Mouse (Mus musculus): ENCODE data around the gene Rex1bd. TPM values are rescaled to one million over a fixed set of nuclear protein-coding genes. Genes with fewer than 3 reads are reported as not detected.

Rex1bd gene
- polyA plus RNA-seq, 1 experiment from 2014 or later, result 157 TPM

DNA sequence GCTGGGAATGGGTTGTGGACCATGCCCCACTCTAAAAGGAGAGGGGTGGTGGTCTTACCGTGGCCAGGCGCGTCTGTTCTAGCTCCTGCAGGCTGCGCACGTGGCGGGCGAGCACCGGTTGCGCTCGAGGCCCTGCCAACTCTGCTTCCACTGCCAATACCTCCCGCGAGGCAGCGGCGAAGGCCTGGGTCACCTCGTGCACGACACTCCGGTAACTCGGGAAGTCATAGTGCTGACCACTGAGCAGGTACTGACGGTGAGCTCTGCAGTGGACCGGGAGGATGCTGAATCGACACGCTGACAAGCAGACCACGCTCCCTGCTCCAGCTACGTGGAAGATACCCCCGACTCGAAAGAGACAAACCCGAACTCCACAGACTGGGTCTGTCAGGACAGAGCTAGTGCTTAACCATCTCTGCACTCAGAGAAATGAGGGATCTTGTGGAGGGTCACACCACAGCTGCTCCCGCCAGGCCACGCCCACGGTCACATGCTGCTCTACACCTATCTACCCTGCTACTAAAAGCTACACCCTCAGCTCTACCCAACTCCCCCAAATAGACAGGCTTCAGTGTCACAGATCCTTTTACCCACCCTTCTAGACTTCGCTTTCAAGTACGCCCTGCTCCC, 739 bp downstream of the Rex1bd start:
- H3K9me3 ChIP-seq (ENCODE audit: control insufficient read depth, low read length), result no peaks in the 10 kb centered on the region
- peak overlapping the region; percentile 95 for H3K4me2 ChIP-seq (ENCODE audit: low read length)
- peak overlapping the region; percentile 94 for H3K27ac ChIP-seq (ENCODE audit: low read length)
- H3K27me3 ChIP-seq (replicated peaks; ENCODE audit: control insufficient read depth, insufficient read depth, low read length), result peaks cover 28% of the 10 kb centered on the region
- H3K4me1 ChIP-seq (replicated peaks; ENCODE audit: control insufficient read depth, insufficient read depth, low read length), result peaks cover 45% of the 10 kb centered on the region
- 32% methylated on average over 32 of the region's 32 CpGs for WGBS
- no peak; the same call in 1 of the 2 replicates for ATAC-seq
- peak overlapping the region; percentile 95 for H3K9ac ChIP-seq (replicated peaks; ENCODE audit: low read depth, low read length)
- H3K36me3 ChIP-seq (ENCODE audit: control insufficient read depth, insufficient read depth), result peaks cover 9% of the 10 kb centered on the region
- H3K4me3 ChIP-seq (replicated peaks; ENCODE audit: low read length), result peak overlapping the region; percentile 78

- H3K27me3 ChIP-seq (replicated peaks; ENCODE audit: control insufficient read depth, insufficient read depth, low read length), result peaks cover 37% of the 10 kb centered on the region
- H3K4me2 ChIP-seq (ENCODE audit: low read length), result no peak overlapping the region
- ATAC-seq, result no peak
- peaks cover 2% of the 10 kb centered on the region; the same call in 1 of the 2 replicates for H3K9me3 ChIP-seq (ENCODE audit: control insufficient read depth, low read length)
- peaks cover 46% of the 10 kb centered on the region for H3K4me1 ChIP-seq (replicated peaks; ENCODE audit: control insufficient read depth, insufficient read depth, low read length)
- peaks cover 9% of the 10 kb centered on the region for H3K36me3 ChIP-seq (ENCODE audit: control insufficient read depth, insufficient read depth)
- H3K9ac ChIP-seq (replicated peaks; ENCODE audit: low read depth, low read length), result no peak overlapping the region; the same call in 1 of the 2 replicates
- no peak overlapping the region for H3K27ac ChIP-seq (ENCODE audit: low read length)
- H3K4me3 ChIP-seq (replicated peaks; ENCODE audit: low read length), result no peak overlapping the region
- WGBS, result 81% methylated on average over 3 of the region's 3 CpGs
Measured at GRCm38 (mm10) chr8:70504851-70505250, 1.7 kb downstream of the Rex1bd start.

DNA sequence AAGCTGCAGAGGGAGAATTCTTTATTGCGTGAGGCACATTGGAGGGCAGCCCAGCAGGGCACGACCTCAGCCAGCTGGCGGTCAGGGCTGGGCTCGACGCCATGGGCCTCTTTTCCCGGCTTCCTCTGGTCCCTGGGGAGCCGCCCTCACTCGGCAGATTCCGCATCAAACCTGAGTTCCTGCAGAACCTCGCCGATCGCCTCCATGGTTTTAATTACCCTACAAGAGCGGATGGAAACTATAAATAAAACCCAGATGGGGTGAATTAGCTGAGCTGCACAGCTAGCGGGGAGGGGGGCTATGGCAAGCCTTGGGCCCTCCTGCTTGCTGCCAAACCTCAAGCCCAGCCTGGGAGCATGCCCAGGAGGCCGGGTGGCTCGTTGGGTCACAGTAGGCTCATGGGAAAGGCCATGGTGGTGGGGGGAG, 2.2 kb downstream of the Rex1bd start:
- no peak overlapping the region for H3K27ac ChIP-seq (ENCODE audit: low read length)
- peaks cover 9% of the 10 kb centered on the region for H3K36me3 ChIP-seq (ENCODE audit: control insufficient read depth, insufficient read depth)
- H3K4me3 ChIP-seq (replicated peaks; ENCODE audit: low read length), result no peak overlapping the region
- WGBS, result 59% methylated on average over 16 of the region's 16 CpGs
- H3K4me1 ChIP-seq (replicated peaks; ENCODE audit: control insufficient read depth, insufficient read depth, low read length), result peaks cover 41% of the 10 kb centered on the region
- H3K9me3 ChIP-seq (ENCODE audit: control insufficient read depth, low read length), result peaks cover 2% of the 10 kb centered on the region; the same call in 1 of the 2 replicates
- no peak for ATAC-seq
- no peak overlapping the region; the same call in 1 of the 2 replicates for H3K9ac ChIP-seq (replicated peaks; ENCODE audit: low read depth, low read length)
- H3K4me2 ChIP-seq (ENCODE audit: low read length), result no peak overlapping the region
- peaks cover 41% of the 10 kb centered on the region for H3K27me3 ChIP-seq (replicated peaks; ENCODE audit: control insufficient read depth, insufficient read depth, low read length)

DNA sequence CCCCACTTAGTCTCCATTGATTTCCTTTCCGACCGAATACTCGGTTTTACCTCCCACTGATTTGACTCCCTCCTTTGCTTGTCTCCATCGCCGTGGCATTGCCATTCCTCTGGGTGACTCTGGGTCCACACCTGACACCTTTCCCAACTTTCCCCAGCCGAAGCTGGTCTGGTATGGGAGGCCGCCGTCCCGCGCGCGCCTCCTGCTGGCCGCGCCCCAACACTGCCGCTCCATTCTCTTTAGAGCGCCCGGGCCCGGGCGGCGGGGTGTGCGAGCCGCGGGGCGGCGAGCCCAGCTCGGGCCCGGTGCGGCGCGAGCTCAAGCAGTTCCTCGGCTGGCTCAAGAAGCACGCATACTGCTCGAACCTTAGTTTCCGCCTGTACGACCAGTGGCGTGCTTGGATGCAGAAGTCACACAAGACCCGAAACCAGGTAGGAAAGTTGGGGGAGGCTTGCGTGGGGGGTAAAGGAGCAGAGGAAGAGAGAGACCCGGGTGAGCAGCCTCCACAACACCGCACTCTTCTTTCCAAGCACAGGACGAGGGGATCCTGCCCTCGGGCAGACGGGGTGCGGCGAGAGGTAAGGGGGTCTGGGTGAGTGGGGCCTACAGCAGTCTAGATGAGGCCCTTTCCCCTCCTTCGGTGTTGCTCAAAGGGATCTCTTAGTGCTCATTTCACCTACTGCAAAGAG, 3.3 kb downstream of the Rex1bd start:
- Histone ChIP-seq H3K4me3 (replicated peaks; ENCODE audit: low read length) (no peak overlapping the region), H3K9me3 (ENCODE audit: control insufficient read depth, low read length) (peaks cover 2% of the 10 kb centered on the region; the same call in 1 of the 2 replicates), H3K27me3 (replicated peaks; ENCODE audit: control insufficient read depth, insufficient read depth, low read length) (peaks cover 51% of the 10 kb centered on the region), H3K27ac (ENCODE audit: low read length) (no peak overlapping the region), H3K4me1 (replicated peaks; ENCODE audit: control insufficient read depth, insufficient read depth, low read length) (peaks cover 31% of the 10 kb centered on the region), H3K9ac (replicated peaks; ENCODE audit: low read depth, low read length) (no peak overlapping the region; the same call in 1 of the 2 replicates), H3K36me3 (ENCODE audit: control insufficient read depth, insufficient read depth) (peaks cover 9% of the 10 kb centered on the region), H3K4me2 (ENCODE audit: low read length) (no peak overlapping the region)
- ATAC-seq, result no peak
- WGBS, result 12% methylated on average over 46 of the region's 46 CpGs

DNA sequence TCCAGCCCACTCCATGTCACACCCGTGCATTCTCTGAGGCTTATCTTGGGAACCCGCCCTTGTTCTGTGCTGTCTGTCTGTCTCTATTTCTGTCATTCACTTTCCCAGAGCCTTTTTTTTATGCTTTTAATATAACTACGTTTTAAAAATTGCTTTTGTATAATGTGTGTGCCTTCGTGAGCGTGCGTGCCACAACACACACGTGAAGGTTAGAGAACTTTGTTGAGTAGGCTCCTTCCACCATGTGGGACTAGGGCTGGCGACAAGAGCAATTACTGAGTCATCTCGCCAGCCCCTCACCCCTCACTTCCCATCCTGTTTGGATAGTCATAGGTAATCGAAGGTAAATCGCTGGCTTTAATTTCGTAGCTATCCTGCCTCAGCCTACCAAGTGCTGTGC, 4.0 kb downstream of the Rex1bd start:
- 33% methylated on average over 12 of the region's 12 CpGs for WGBS
- no peak overlapping the region for H3K4me3 ChIP-seq (replicated peaks; ENCODE audit: low read length)
- ATAC-seq, result no peak
- no peak overlapping the region for H3K27ac ChIP-seq (ENCODE audit: low read length)
- H3K36me3 ChIP-seq (ENCODE audit: control insufficient read depth, insufficient read depth), result peaks cover 4% of the 10 kb centered on the region
- H3K4me1 ChIP-seq (replicated peaks; ENCODE audit: control insufficient read depth, insufficient read depth, low read length), result peaks cover 31% of the 10 kb centered on the region
- H3K9ac ChIP-seq (replicated peaks; ENCODE audit: low read depth, low read length), result no peak overlapping the region
- peaks cover 2% of the 10 kb centered on the region; the same call in 1 of the 2 replicates for H3K9me3 ChIP-seq (ENCODE audit: control insufficient read depth, low read length)
- H3K27me3 ChIP-seq (replicated peaks; ENCODE audit: control insufficient read depth, insufficient read depth, low read length), result peaks cover 51% of the 10 kb centered on the region
- H3K4me2 ChIP-seq (ENCODE audit: low read length), result no peak overlapping the region

DNA sequence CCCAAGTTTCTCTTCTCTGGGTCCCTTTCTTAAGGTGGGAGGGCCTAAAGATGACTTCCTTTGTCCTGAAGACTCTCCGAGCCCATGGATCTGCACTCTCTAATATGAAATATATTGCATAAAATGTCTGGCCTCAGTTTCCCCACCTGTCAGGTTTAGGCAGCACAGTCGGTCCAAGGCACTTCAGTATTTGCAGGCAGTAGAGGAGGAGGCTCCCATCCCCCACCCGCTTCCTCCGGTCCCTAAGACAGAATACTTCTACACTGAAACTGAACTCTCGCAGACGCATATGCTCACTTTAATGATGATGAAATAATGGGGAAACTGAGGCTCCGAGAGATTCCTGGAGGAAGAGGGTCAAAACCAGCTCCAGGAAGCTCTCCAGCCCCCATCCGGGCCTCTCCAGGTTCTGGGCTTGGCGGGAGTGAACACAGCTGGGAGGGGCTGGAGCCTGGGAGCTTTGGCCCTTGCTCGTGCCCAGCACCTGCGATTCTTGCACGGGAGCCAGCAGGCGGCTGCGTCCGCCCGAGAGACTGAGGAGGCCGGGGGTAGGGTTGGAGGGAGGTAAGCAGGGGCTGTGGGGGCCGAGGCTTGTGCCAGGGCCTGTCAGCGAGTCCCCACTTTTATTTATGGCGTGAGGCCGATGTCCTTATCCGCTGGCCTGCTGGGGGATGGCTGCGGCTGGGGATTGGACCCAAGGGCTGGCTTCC, 4.6 kb downstream of the Rex1bd start:
- Histone ChIP-seq H3K4me1 (replicated peaks; ENCODE audit: control insufficient read depth, insufficient read depth, low read length) (peaks cover 31% of the 10 kb centered on the region), H3K27me3 (replicated peaks; ENCODE audit: control insufficient read depth, insufficient read depth, low read length) (peaks cover 54% of the 10 kb centered on the region), H3K9ac (replicated peaks; ENCODE audit: low read depth, low read length) (no peak overlapping the region), H3K9me3 (ENCODE audit: control insufficient read depth, low read length) (peaks cover 2% of the 10 kb centered on the region; the same call in 1 of the 2 replicates), H3K36me3 (ENCODE audit: control insufficient read depth, insufficient read depth) (peaks cover 2% of the 10 kb centered on the region; the same call in 1 of the 2 replicates), H3K27ac (ENCODE audit: low read length) (no peak overlapping the region), H3K4me2 (ENCODE audit: low read length) (no peak overlapping the region), H3K4me3 (replicated peaks; ENCODE audit: low read length) (no peak overlapping the region)
- 9% methylated on average over 22 of the region's 23 CpGs for WGBS
- ATAC-seq, result no peak

DNA sequence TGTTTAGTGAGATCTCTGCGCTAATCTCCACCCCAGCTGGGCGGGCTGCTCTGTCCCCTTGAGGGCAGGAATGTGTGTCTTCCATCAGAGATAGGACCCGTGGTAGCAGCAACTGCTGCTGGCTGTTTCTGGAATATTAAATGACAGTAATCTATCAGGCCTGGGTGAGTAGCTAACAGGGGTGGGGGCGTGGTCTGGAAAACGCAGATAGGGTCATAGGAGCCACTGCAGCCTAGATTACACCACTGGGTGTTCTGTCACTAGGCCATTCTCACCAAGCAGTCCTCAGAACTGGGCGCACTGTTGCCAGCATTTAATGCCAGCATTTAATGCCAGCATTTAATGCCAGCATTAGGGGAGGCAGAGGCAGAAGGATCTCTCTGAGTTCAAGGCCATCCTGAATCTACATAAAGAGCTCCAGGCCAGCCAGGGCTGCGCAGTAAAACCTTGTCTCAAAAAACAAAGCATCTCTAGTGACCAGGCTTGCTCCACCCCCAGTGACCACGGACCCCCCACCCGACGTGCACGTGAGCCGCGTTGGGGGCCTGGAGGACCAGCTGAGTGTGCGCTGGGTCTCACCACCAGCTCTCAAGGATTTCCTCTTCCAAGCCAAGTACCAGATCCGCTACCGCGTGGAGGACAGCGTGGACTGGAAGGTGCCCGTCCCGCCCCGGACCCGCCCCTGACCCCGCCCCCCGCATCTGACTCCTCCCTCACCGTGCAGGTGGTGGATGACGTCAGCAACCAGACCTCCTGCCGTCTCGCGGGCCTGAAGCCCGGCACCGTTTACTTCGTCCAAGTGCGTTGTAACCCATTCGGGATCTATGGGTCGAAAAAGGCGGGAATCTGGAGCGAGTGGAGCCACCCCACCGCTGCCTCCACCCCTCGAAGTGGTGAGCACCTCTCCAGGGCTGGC, 5.9 kb downstream of the Rex1bd start:
- WGBS, result 5% methylated on average over 39 of the region's 39 CpGs

GRCm38 (mm10) chr8:70495771-70496062, 10.8 kb downstream of the Rex1bd start:
- Histone ChIP-seq H3K9me3 (ENCODE audit: control insufficient read depth, low read length) (peaks cover 2% of the 10 kb centered on the region; the same call in 1 of the 2 replicates), H3K27ac (ENCODE audit: low read length) (no peak overlapping the region), H3K4me3 (replicated peaks; ENCODE audit: low read length) (no peak overlapping the region), H3K27me3 (replicated peaks; ENCODE audit: control insufficient read depth, insufficient read depth, low read length) (peaks cover 86% of the 10 kb centered on the region), H3K9ac (replicated peaks; ENCODE audit: low read depth, low read length) (0 out of 2 replicates have a peak overlapping the region, but pooled peaks have one; percentile 6), H3K4me2 (ENCODE audit: low read length) (no peak overlapping the region), H3K4me1 (replicated peaks; ENCODE audit: control insufficient read depth, insufficient read depth, low read length) (peaks cover 23% of the 10 kb centered on the region), H3K36me3 (ENCODE audit: control insufficient read depth, insufficient read depth) (no peaks in the 10 kb centered on the region)
- WGBS, result 6% methylated on average over 12 of the region's 12 CpGs
- no peak for ATAC-seq

More for the DNA sequence above, 5.9 kb downstream of the Rex1bd start:
- Histone ChIP-seq H3K4me3 (replicated peaks; ENCODE audit: low read length) (no peak overlapping the region), H3K4me1 (replicated peaks; ENCODE audit: control insufficient read depth, insufficient read depth, low read length) (peaks cover 27% of the 10 kb centered on the region), H3K9ac (replicated peaks; ENCODE audit: low read depth, low read length) (no peak overlapping the region), H3K9me3 (ENCODE audit: control insufficient read depth, low read length) (peaks cover 2% of the 10 kb centered on the region; the same call in 1 of the 2 replicates), H3K4me2 (ENCODE audit: low read length) (no peak overlapping the region), H3K27me3 (replicated peaks; ENCODE audit: control insufficient read depth, insufficient read depth, low read length) (peaks cover 68% of the 10 kb centered on the region), H3K36me3 (ENCODE audit: control insufficient read depth, insufficient read depth) (peaks cover 2% of the 10 kb centered on the region; the same call in 1 of the 2 replicates), H3K27ac (ENCODE audit: low read length) (no peak overlapping the region)
- ATAC-seq, result no peak

Measured in forebrain, embryonic 16.5 days (tissue).